10 mouse cellular contexts compared by ENCODE assay signal in genomic region chr10:86703375-86703774, GRCm38 (mm10). TPM values are rescaled to one million over a fixed set of nuclear protein-coding genes. Genes with fewer than 3 reads are reported as not detected.
DNase-seq lines count a peak whose midpoint lies in the region; ATAC-seq and TF ChIP-seq lines count a peak whose summit lies in the region.
"Had no signal": no experiment of that assay in that cellular context is flagged by ENCODE, and none has a peak within 500 bp of the region (broad histone marks: within the 10 kb centered on the region; RNA-seq: fewer than 3 reads in every experiment).

No protein-coding gene starts in this region.

- DNase-seq in left cerebral cortex, adult 2 months (ENCODE audit: extremely low spot score in 1 of 2, low spot score in 2 of 2): no peak
- no peak for DNase-seq in left cerebral cortex, adult 18-20 months (ENCODE audit: low spot score in 2 of 2)
- DNase-seq in forebrain, embryonic 10.5 days (ENCODE audit: extremely low spot score, low spot score): no peak
- DNase-seq in limb, embryonic 11.5 days (ENCODE audit: low spot score): no peak
- no peak for DNase-seq in frontal cortex, postnatal 10 days (ENCODE audit: low spot score in 2 of 2)
- no peak for DNase-seq in left cerebral cortex, postnatal 4 days
- no peak for DNase-seq in natural killer cell, adult 2 months (ENCODE audit: low spot score in 2 of 2)
- DNase-seq: cerebellum, adult 2 months; kidney, postnatal 14 days had no signal

- 75% methylated on average over 4 of the region's 4 CpGs for WGBS in forebrain, embryonic 10.5 days
- 77% methylated on average over 4 of the region's 4 CpGs for WGBS in limb, embryonic 11.5 days
- 76% methylated on average over 4 of the region's 4 CpGs for WGBS in neural tube, embryonic 13.5 days

- no peak for TF ChIP-seq CTCF in left cerebral cortex, adult 2 months (IDR thresholded peaks at IDR 0.05)

- H3K36me3 ChIP-seq in forebrain, embryonic 10.5 days (replicated peaks): peaks cover 59% of the 10 kb centered on the region
- peaks cover 39% of the 10 kb centered on the region for H3K36me3 ChIP-seq in limb, embryonic 11.5 days (ENCODE audit: control insufficient read depth, insufficient read depth, low read length)
- H3K36me3 ChIP-seq in neural tube, embryonic 13.5 days: peaks cover 53% of the 10 kb centered on the region

- no peaks in the 10 kb centered on the region for H3K9me3 ChIP-seq in forebrain, embryonic 10.5 days
- no peaks in the 10 kb centered on the region for H3K9me3 ChIP-seq in limb, embryonic 11.5 days (ENCODE audit: control insufficient read depth, low read length)
- H3K9me3 ChIP-seq in neural tube, embryonic 13.5 days: no peaks in the 10 kb centered on the region

- H3K4me1 ChIP-seq in forebrain, embryonic 10.5 days: peaks cover 61% of the 10 kb centered on the region
- H3K4me1 ChIP-seq in limb, embryonic 11.5 days (ENCODE audit: control insufficient read depth, insufficient read depth, low read length): peaks cover 25% of the 10 kb centered on the region
- H3K4me1 ChIP-seq in neural tube, embryonic 13.5 days (replicated peaks): peaks cover 62% of the 10 kb centered on the region

- no peak for ATAC-seq in limb, embryonic 11.5 days (ENCODE audit: insufficient number of reproducible peaks, low FRiP score, low TSS enrichment, low read depth)
- no peak for ATAC-seq in neural tube, embryonic 13.5 days (ENCODE audit: low read depth)

- H3K4me2 ChIP-seq in limb, embryonic 11.5 days (ENCODE audit: low read depth, severe bottlenecking): peak overlapping the region; percentile 94
- H3K4me2 ChIP-seq in neural tube, embryonic 13.5 days: peak overlapping the region; percentile 94

- H3K27ac ChIP-seq in left cerebral cortex, adult 2 months: no peak overlapping the region
- peak overlapping the region; percentile 98; the same call in 1 of the 2 replicates for H3K27ac ChIP-seq in forebrain, embryonic 10.5 days
- H3K27ac ChIP-seq in limb, embryonic 11.5 days (replicated peaks; ENCODE audit: low read depth, low read length): no peak overlapping the region
- no peak overlapping the region for H3K27ac ChIP-seq in neural tube, embryonic 13.5 days (replicated peaks)

- H3K27me3 ChIP-seq in forebrain, embryonic 10.5 days (ENCODE audit: poor library complexity, severe bottlenecking): no peaks in the 10 kb centered on the region
- no peaks in the 10 kb centered on the region for H3K27me3 ChIP-seq in limb, embryonic 11.5 days (ENCODE audit: control insufficient read depth, insufficient read depth, low read length)
- H3K27me3 ChIP-seq in neural tube, embryonic 13.5 days: no peaks in the 10 kb centered on the region

- intact Hi-C loops in left cerebral cortex, adult 2 months (cut with DNase I): loop anchor here (10.0 kb wide), 1 partner anchor 829 kb away; no protein-coding TSS in a partner anchor
- intact Hi-C loops in left cerebral cortex, postnatal 4 days (cut with DNase I): no loop called here

- peak overlapping the region; percentile 80; the same call in 1 of the 2 replicates for H3K4me3 ChIP-seq in left cerebral cortex, adult 2 months
- peak overlapping the region; percentile 94 for H3K4me3 ChIP-seq in forebrain, embryonic 10.5 days
- H3K4me3 ChIP-seq in limb, embryonic 11.5 days (ENCODE audit: low read depth, low read length): peak overlapping the region; percentile 59
- peak overlapping the region; percentile 94 for H3K4me3 ChIP-seq in neural tube, embryonic 13.5 days

- peak overlapping the region; percentile 40; the same call in 1 of the 2 replicates for H3K9ac ChIP-seq in limb, embryonic 11.5 days (ENCODE audit: low read length)
- H3K9ac ChIP-seq in neural tube, embryonic 13.5 days: peak overlapping the region; percentile 94

RNA-seq across cellular contexts. Expression of gene Hsp90b1, which starts 1.9 kb away (rescaled TPM):
- total RNA-seq in left cerebral cortex, adult 2 months (2021): 100 to 1,000 TPM; 328 to 352 TPM
- total RNA-seq in left cerebral cortex, adult 18-20 months (2021): 100 to 1,000 TPM; 335 to 352 TPM
- 572 and 613 TPM in 2 replicates for polyA plus RNA-seq in forebrain, embryonic 10.5 days (2016; fragmentation: Nextera tagmentation; extraction: Ambion mirVana)
- polyA plus RNA-seq in limb, embryonic 11.5 days (2014; fragmentation: Nextera tagmentation; extraction: Ambion mirVana): 553 and 597 TPM in 2 replicates
- 363 and 418 TPM in 2 replicates for polyA plus RNA-seq in neural tube, embryonic 13.5 days (2015; fragmentation: Nextera tagmentation; extraction: Ambion mirVana)
- total RNA-seq in left cerebral cortex, postnatal 4 days (2021): 100 to 1,000 TPM; 263 to 270 TPM

RNA-seq across cellular contexts. Expression of gene Ttc41, which starts 2.2 kb away (rescaled TPM):
- total RNA-seq in left cerebral cortex, adult 2 months (2021): 1 to 10 TPM; 1.4 to 1.5 TPM
- 1 to 10 TPM; 1.6 TPM for total RNA-seq in left cerebral cortex, adult 18-20 months (2021)
- 2.6 and 3.2 TPM in 2 replicates for polyA plus RNA-seq in forebrain, embryonic 10.5 days (2016; fragmentation: Nextera tagmentation; extraction: Ambion mirVana)
- 1.6 and 1.7 TPM in 2 replicates for polyA plus RNA-seq in limb, embryonic 11.5 days (2014; fragmentation: Nextera tagmentation; extraction: Ambion mirVana)
- polyA plus RNA-seq in neural tube, embryonic 13.5 days (2015; fragmentation: Nextera tagmentation; extraction: Ambion mirVana): 2.4 and 2.8 TPM in 2 replicates
- total RNA-seq in left cerebral cortex, postnatal 4 days (2021): 1 to 10 TPM; 1.9 to 2.3 TPM
